29 mouse cellular contexts compared by ENCODE assay signal in genomic region chr5:73268636-73269213, GRCm38 (mm10). TPM values are rescaled to one million over a fixed set of nuclear protein-coding genes. Genes with fewer than 3 reads are reported as not detected.
A peak's percentile ranks its signal among the peaks of the same experiment; 100 is the strongest.
DNase-seq lines count a peak whose midpoint lies in the region; ATAC-seq and TF ChIP-seq lines count a peak whose summit lies in the region.
"Had no signal": no experiment of that assay in that cellular context is flagged by ENCODE, and none has a peak within 500 bp of the region (broad histone marks: within the 10 kb centered on the region; RNA-seq: fewer than 3 reads in every experiment).

No protein-coding gene starts in this region.

- H3K27ac ChIP-seq in heart, embryonic 15.5 days = peak overlapping the region; percentile 19; the same call in 1 of the 2 replicates
- no peak overlapping the region for H3K27ac ChIP-seq in lung, embryonic 14.5 days (ENCODE audit: low read depth)
- H3K27ac ChIP-seq: embryonic facial prominence, embryonic 12.5 days; forebrain, embryonic 15.5 days; gastrocnemius, adult 2 months; heart, embryonic 13.5 days; hindbrain, embryonic 14.5 days; liver, embryonic 15.5 days; midbrain, embryonic 10.5 days; neural tube, embryonic 13.5 days had no signal

- no peak for DNase-seq in heart, postnatal 36 days
- DNase-seq in lung, embryonic 14.5 days = peak; percentile 44
- no peak for DNase-seq in lung, adult 18-20 months
- peak; percentile 77 for DNase-seq in Muller cell, postnatal 12 days (ENCODE audit: inconsistent ontology term)
- DNase-seq in lung, postnatal 10 days = peak; percentile 61
- no peak for DNase-seq in layer of hippocampus, postnatal 25 days (ENCODE audit: extremely low spot score in 1 of 2, low spot score in 1 of 2)
- DNase-seq: cerebellum, adult 11 months; cerebellum, adult 9-10 months; embryo, embryonic 11 days; gastrocnemius, adult 2 months; gastrocnemius, postnatal 36 days; heart, postnatal 4 days; kidney, adult 11 months; kidney, postnatal 14 days; layer of hippocampus, adult 9-11 months; liver; retina, postnatal 1 day; right cerebral cortex, postnatal 14 days; thymus, postnatal 4 days had no signal

- no peaks in the 10 kb centered on the region for H3K9me3 ChIP-seq in heart, embryonic 15.5 days (replicated peaks)
- no peaks in the 10 kb centered on the region for H3K9me3 ChIP-seq in lung, embryonic 14.5 days (ENCODE audit: low read depth, low read length)
- H3K9me3 ChIP-seq: forebrain, embryonic 15.5 days; heart, embryonic 13.5 days; liver, embryonic 15.5 days; midbrain, embryonic 10.5 days; neural tube, embryonic 13.5 days had no signal

- H3K36me3 ChIP-seq in heart, embryonic 15.5 days = no peaks in the 10 kb centered on the region
- no peaks in the 10 kb centered on the region for H3K36me3 ChIP-seq in lung, embryonic 14.5 days (ENCODE audit: insufficient read depth)
- H3K36me3 ChIP-seq: embryonic facial prominence, embryonic 12.5 days; forebrain, embryonic 15.5 days; heart, embryonic 13.5 days; liver, embryonic 15.5 days; midbrain, embryonic 10.5 days; neural tube, embryonic 13.5 days had no signal

- no peak for ATAC-seq in heart, embryonic 15.5 days (replicated peaks; ENCODE audit: insufficient number of reproducible peaks, insufficient read depth, low FRiP score, low read depth)
- peak; percentile 49; the same call in 1 of the 2 replicates for ATAC-seq in lung, embryonic 14.5 days (ENCODE audit: insufficient read depth)
- ATAC-seq: forebrain, embryonic 15.5 days; inflammation-experienced regulatory T-cells, adult 6 months had no signal

- H3K4me3 ChIP-seq in heart, embryonic 15.5 days = no peak overlapping the region
- no peak overlapping the region for H3K4me3 ChIP-seq in lung, embryonic 14.5 days (ENCODE audit: low read depth, low read length)
- H3K4me3 ChIP-seq: embryonic facial prominence, embryonic 12.5 days; forebrain, embryonic 15.5 days; gastrocnemius, adult 2 months; heart, embryonic 13.5 days; liver, embryonic 15.5 days; midbrain, embryonic 10.5 days; myocyte; neural tube, embryonic 13.5 days had no signal

- H3K4me1 ChIP-seq in heart, embryonic 15.5 days (replicated peaks) = peaks cover 30% of the 10 kb centered on the region
- H3K4me1 ChIP-seq in lung, embryonic 14.5 days (ENCODE audit: insufficient read depth) = 0 out of 2 replicates have a peak, but pooled peaks cover 2% of the 10 kb centered on the region
- H3K4me1 ChIP-seq: embryonic facial prominence, embryonic 12.5 days; forebrain, embryonic 15.5 days; liver, embryonic 15.5 days; neural tube, embryonic 13.5 days had no signal

- intact Hi-C loops in heart, postnatal 36 days (cut with DNase I) = no loop called here

- 56% methylated on average over 11 of the region's 11 CpGs for WGBS in heart, embryonic 15.5 days
- WGBS in lung, embryonic 14.5 days = 39% methylated on average over 11 of the region's 11 CpGs

- no peak overlapping the region for H3K9ac ChIP-seq in heart, embryonic 15.5 days
- no peak overlapping the region for H3K9ac ChIP-seq in lung, embryonic 14.5 days
- H3K9ac ChIP-seq: embryonic facial prominence, embryonic 12.5 days; forebrain, embryonic 15.5 days; heart, embryonic 13.5 days; hindbrain, embryonic 14.5 days; liver, embryonic 15.5 days; neural tube, embryonic 13.5 days had no signal

- TF ChIP-seq CTCF in lung, embryonic 14.5 days (IDR thresholded peaks at IDR 0.05; ENCODE audit: low read depth) = no peak

- no peaks in the 10 kb centered on the region for H3K27me3 ChIP-seq in heart, embryonic 15.5 days
- no peaks in the 10 kb centered on the region for H3K27me3 ChIP-seq in lung, embryonic 14.5 days (ENCODE audit: insufficient read depth, low read length)
- H3K27me3 ChIP-seq: embryonic facial prominence, embryonic 12.5 days; forebrain, embryonic 15.5 days; heart, embryonic 13.5 days; liver, embryonic 15.5 days; neural tube, embryonic 13.5 days had no signal

- no peak overlapping the region for H3K4me2 ChIP-seq in heart, embryonic 15.5 days
- H3K4me2 ChIP-seq in lung, embryonic 14.5 days = no peak overlapping the region
- H3K4me2 ChIP-seq: embryonic facial prominence, embryonic 12.5 days; forebrain, embryonic 15.5 days; heart, embryonic 13.5 days; hindbrain, embryonic 14.5 days; liver, embryonic 15.5 days; neural tube, embryonic 13.5 days had no signal

RNA-seq across cellular contexts. Expression of gene Fryl, which starts 12.3 kb away (rescaled TPM):
- 25.7 and 28.4 TPM in 2 replicates for polyA plus RNA-seq in heart, embryonic 15.5 days (2015; fragmentation: Nextera tagmentation; extraction: Ambion mirVana)
- total RNA-seq in heart, postnatal 36 days (2021) = 10 to 100 TPM; 37.6 to 45.2 TPM
- polyA plus RNA-seq in lung, embryonic 14.5 days (2014; fragmentation: Nextera tagmentation; extraction: Ambion mirVana) = 21.4 and 22.6 TPM in 2 replicates
- 10 to 100 TPM; 60.0 to 65.0 TPM for total RNA-seq in layer of hippocampus, postnatal 25 days (2021)

RNA-seq across cellular contexts. Expression of gene Ociad1, which starts 23.9 kb away (rescaled TPM):
- polyA plus RNA-seq in heart, embryonic 15.5 days (2015; fragmentation: Nextera tagmentation; extraction: Ambion mirVana) = 237 and 244 TPM in 2 replicates
- 100 to 1,000 TPM; 241 to 249 TPM for total RNA-seq in heart, postnatal 36 days (2021)
- polyA plus RNA-seq in lung, embryonic 14.5 days (2014; fragmentation: Nextera tagmentation; extraction: Ambion mirVana) = 134 and 144 TPM in 2 replicates
- total RNA-seq in layer of hippocampus, postnatal 25 days (2021) = 100 to 1,000 TPM; 454 to 476 TPM

Comparison
In these comparisons a context has a peak if more than half of its experiments do, and no peak if none do; other contexts are left out.
1. DNase-seq: peak in lung, embryonic 14.5 days (single experiment), Muller cell, postnatal 12 days (single experiment) and lung, postnatal 10 days (single experiment); none in heart, postnatal 36 days (0 of 2), lung, adult 18-20 months (0 of 2) and layer of hippocampus, postnatal 25 days (0 of 2).